Mouse (Mus musculus) T-helper 17 cell (primary cell): ENCODE results near the gene Msh2.
"Not testable (repeated sequence)": the region's sequence is repeated elsewhere in the genome, so short reads cannot be mapped to it uniquely, and the experiment has no call there.

Source experiments
- in situ Hi-C, 2 experiments: fragments of 300-600 bp; cut with MboI, MseI; formaldehyde crosslinking; loops; 1 replicate in 1 of 2; 2 replicates in 1 of 2; pipeline ENCODE4 v1.15.1; 2025; ENCODE audit warnings: high pct_unique_total_duplicates in 2 of 2

The Msh2 gene

DNA sequence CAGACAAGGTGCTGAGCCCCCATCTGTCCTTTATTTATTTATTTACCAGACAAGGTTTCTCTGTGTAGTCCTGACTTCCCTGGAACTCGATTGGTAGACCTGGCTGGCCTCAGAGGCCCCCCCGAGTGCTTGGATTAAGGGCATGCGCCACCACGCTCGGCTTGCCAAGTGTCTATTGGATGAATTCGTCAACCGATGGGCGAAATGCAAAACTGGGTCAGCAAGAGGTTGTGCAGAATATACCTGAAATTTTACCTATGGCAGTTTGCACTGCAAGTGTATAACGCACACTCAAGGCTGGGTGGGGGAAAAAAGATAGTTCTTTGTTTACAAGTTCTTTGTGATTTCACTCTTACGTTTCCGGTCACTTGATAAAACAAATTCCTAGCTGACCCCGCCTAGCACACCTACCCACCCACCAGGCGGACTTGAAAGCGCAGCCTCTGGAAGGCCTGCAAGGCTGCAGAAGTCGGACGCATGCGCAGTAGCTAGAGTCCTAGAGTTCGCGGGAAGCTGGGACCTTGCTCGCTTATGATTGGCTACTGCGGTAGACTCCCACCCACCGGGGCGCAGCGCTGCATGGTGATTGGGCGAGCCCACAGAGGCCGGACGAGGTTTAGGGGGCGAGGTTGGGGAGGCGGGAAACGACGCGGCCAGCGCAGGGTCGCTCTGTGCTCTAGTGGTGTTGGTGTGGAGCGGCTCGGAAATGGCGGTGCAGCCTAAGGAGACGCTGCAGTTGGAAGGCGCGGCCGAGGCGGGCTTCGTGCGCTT is at the start of gene Msh2:
Gene Msh2, plus strand, starts transcription at position 441 of the 771 bp plus-strand sequence.
- in situ Hi-C loops: no loop called here

- in situ Hi-C loops: loop anchor here in 1 of 2 experiments (10.0 kb wide), 1 partner anchor 309 kb away; no protein-coding TSS in a partner anchor
Measured at GRCm38 (mm10) chr17:87625510-87626086, 46.5 kb upstream of the Msh2 start.

DNA sequence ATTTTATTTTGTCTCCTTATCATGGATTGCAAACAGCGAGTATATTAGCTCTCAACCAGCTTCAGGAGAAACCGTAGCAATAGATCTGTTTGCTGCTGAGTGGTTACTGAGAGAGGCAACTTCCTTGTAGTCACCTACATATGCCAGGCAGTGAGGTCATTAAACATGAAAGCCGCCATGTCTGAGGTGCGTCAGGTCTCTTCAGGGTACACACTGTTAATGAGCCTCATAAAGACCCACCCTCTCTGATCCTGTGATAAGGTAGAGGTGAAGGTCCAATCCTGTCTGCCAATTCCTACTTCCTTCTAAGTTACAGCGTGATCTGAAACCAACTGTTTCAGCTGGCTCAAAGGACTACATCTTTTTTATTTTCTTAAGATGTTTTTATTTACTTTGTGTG is 44.0 kb upstream of the Msh2 start:
- in situ Hi-C loops: loop anchor here in 1 of 2 experiments (10.0 kb wide), 1 partner anchor 307 kb away; no protein-coding TSS in a partner anchor

GRCm38 (mm10) chr17:87628706-87629105 is 43.4 kb upstream of the Msh2 start:
- in situ Hi-C loops: loop anchor here in 1 of 2 experiments (10.0 kb wide), 1 partner anchor 306 kb away; no protein-coding TSS in a partner anchor

GRCm38 (mm10) chr17:87637056-87637389 is 35.1 kb upstream of the Msh2 start:
- in situ Hi-C loops: no loop called here

DNA sequence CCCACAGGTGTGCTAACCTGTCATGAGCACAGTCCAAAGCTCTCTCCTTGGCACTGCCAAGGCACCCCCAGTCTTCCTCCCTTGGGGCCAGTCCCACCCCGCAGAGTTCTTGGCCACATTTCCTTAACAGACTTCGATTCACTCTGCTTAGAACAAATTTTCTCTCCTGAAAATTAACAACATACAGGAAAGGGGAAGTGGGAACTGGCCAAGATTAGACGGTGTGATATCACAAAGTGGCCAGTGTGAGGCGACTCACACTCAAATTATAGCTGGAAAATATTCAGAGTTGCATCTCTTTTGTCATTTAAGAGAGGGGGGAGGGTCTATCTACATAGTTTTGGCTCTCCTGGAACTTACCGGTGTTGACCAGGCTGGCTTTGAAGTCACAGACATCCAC is 32.9 kb upstream of the Msh2 start:
- in situ Hi-C loops: no loop called here

DNA sequence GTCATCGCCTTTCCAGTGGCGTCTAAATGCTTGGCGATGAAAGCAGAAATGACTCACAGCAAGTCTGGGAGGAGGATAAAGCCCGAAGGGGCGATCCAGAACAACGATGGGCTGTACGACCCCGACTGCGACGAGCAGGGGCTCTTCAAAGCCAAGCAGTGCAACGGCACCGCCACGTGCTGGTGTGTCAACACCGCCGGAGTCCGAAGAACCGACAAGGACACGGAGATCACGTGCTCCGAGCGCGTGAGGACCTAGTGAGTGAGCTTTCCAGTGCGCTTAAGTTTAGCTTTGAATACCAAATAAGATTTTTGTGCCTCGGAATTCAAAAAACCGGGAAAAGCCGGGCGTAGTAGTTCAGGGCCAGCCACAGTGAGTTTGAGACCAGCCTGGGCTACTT is 31.9 kb upstream of the Msh2 start:
- in situ Hi-C loops: no loop called here

DNA sequence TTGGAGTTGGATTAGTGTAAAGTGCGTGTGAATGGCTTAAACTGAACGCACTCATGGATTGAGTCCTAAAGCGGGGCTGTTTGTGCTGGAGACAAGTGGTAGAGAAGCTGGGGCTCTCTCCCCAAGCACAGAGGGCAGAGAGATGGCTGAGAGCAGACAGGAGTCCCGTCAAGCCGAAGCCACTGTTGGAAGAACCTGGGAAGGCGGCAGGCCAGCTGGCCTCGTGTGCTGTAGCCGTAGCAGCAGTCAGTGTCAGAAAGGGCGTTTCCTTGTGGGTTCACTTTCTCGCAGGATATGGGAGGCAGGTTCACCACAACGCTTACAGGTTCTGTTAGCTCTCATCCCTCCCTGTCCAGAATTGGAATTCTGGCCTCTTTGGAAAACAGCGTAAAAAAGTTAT is 31.1 kb upstream of the Msh2 start:
- in situ Hi-C loops: no loop called here

DNA sequence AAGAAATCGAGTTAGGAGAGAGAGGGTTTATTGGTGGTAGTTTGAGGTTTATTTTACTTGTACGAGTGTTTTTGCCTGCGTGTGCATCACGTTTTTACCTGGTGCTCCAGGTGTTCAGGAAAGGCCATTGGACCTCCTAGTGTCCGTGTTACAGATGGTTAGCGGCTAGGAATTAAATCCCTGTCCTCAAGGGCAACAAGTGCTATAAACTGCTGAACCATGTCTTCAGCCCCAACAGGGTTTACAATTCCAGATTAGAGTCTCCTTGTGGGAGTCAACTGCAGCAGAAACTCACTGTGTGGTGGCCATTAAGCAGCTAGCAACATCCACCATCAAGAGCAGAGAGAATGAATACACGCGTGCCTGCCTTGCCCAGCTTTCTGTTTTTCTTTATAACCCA is 29.4 kb upstream of the Msh2 start:
- in situ Hi-C loops: no loop called here

- in situ Hi-C loops: not testable (repeated sequence)
Measured at GRCm38 (mm10) chr17:87655616-87656015, 16.5 kb upstream of the Msh2 start.

DNA sequence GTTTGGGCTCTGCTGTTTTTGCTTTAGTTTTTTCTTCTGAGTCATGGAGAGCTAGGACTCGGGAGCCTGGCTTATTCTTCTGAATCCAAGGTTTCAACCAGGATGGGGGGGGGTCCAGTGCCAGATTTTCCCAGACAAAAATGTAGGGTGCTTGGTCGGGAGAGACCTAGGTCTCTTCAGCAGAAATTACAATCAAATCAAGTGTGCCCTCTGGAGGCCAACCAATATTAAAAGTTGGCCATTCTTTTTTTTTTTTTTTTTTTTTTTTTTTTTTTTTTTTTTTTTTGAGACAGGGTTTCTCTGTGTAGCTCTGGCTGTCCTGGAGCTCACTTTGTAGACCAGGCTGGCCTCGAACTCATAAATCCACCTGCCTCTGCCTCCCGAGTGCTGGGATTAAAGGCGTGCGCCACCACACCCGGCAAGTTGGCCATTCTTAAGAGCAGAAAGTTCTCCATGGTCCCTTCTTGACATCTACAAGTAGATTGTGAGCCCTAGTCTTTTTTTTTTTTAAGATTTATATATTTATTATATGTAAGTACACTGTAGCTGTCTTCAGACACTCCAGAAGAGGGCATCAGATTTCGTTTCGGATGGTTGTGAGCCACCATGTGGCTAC is 10.1 kb upstream of the Msh2 start:
- in situ Hi-C loops: not testable (repeated sequence)

DNA sequence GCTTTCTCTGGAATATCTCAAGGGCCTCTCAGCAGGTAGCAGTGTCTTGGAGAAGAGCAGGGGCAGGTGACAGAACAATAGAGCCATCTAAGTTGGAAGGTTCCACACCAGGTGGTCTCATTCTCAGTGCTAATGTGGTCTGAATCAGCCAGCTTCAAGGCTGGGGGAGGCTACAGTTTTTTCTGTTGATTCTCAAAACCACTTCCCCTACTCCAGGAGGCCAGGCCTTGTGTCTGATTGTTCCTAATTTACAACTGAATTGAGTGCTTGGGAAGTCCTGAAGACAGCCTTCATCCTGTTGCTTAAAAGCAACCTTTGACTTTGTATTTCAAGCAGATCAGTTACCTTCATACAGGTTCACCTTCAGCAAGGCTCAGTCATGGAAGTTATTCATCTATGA is 7.9 kb upstream of the Msh2 start:
- in situ Hi-C loops: no loop called here

DNA sequence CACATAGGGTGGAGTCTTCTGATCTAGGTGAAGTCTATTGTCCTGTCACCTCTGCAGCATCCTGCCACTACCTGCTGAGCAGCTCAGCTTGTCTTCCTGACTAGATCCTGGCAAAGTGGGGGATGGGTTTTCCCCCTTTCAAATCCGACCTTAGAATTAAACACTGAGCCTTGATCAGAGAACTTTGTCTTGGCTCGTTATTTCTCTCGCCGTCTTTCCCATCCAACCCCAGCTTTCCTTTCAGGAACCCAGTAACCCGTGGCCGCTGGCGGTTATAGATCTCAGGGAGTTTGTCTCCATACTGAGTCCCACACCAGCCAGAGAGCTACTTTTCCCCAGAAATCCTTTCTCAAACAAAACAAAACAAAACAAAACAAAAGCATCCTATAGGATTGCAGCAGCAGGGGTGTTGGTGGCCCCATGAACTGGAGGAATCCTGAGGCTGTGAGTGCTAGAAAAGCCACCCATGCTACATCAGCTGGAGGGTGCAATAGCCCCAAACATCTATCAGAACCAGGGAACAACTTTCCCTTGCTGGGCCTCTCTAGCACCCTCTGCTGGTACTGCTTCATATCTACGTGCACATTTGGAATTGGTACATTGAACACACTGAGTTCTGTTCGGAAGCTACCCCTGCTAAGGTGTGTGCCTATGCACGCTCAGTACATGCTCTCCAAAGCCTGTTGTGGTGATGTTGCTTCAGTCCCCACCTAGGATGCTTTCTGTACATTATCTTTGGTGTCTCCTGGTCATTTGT is 6.9 kb upstream of the Msh2 start:
- in situ Hi-C loops: loop anchor here in 1 of 2 experiments (5.0 kb wide), 1 partner anchor 63 kb away; no protein-coding TSS in a partner anchor

GRCm38 (mm10) chr17:87672677-87673286 is 652 bp downstream of the Msh2 start:
- in situ Hi-C loops: no loop called here

DNA sequence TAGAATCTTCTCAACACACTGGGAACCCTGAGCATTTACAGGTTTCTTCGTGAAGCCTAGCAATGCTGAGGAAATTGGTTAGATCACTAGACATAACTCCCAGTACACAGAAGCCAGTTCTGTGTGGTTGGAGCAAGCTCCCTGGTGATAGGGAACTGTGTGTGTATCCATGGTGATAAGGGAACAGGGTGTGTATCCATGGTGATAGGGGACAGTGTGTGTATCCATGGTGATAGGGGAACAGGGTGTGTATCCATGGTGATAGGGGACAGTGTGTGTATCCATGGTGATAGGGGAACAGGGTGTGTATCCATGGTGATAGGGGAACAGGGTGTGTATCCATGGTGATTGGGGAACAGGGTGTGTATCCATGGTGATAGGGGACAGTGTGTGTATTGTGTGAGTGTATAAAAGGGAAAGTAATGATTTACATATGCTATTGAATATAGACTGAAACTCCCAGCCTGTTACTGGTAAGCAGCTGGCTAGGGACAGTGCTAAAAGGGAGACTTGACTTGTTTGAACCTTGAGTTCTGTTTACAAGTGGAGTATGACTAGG is 4.9 kb downstream of the Msh2 start:
- in situ Hi-C loops: not testable (repeated sequence)

DNA sequence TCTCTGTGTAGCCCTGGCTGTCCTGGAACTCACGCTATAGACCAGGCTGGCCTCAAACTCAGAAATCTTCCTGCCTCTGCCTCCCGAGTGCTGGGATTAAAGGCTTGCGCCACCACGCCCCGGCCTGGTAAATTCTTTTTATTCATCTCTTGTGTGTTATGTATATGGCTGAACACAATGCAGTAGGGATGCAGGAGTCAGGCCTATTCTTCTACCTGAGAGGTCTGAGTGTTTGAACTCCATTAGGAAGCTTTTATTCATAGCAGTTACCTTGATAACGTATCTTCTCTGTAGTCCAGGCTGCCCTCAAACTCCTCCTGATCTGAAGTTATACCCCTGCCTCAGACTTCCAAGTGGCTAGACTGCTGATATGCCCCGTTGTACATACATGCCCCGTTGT is 5.5 kb downstream of the Msh2 start:
- in situ Hi-C loops: no loop called here

GRCm38 (mm10) chr17:87689217-87689616 is 17.1 kb downstream of the Msh2 start:
- in situ Hi-C loops: no loop called here

GRCm38 (mm10) chr17:87691958-87692357 is 19.8 kb downstream of the Msh2 start:
- in situ Hi-C loops: no loop called here

- in situ Hi-C loops: no loop called here
Measured at GRCm38 (mm10) chr17:87695874-87696465, 23.8 kb downstream of the Msh2 start.

DNA sequence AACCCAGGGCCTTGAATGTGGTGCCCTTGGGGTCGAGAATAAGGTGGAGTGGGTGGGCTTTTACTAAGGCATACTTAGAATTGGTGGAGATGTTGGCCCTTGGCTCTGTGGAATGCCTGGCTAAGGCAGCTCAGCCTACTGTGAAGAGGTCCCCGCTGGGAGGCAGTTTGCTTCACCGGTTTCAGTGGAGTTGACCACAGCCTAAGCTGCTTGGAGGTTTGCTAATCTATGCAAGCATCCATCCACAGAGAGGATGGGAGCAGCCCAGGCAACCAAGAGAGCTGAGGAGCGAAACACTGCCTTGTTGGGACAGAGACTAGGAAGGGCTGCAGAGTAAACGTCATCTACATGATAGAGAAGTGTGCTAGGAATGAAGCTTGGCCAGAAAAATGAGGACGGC is 24.7 kb downstream of the Msh2 start:
- in situ Hi-C loops: no loop called here
